Mouse (Mus musculus) heart, postnatal 0 days (tissue): ENCODE results near the gene Rgcc. TPM values are rescaled to one million over a fixed set of nuclear protein-coding genes. Genes with fewer than 3 reads are reported as not detected.

Source experiments
- ATAC-seq: fragments of 200-750 bp; cut with Nextera tagmentation; 2 replicates; pipeline ENCODE4 v1.8.0; 2017; ENCODE audit warnings: low read depth, moderate number of reproducible peaks, moderate library complexity; ENCODE audit not compliant: insufficient read depth
- DNase-seq: peaks from one replicate; pipeline ENCODE4 v3.0.0-alpha.2; 2016; ENCODE audit warnings: low spot score
- H3K27ac ChIP-seq: fragments of 300-500 bp; sonication (generic); 2 replicates; pipeline ENCODE4 v1.5.1; 2014; ENCODE audit warnings: low read depth, mild to moderate bottlenecking
- H3K27me3 ChIP-seq: fragments of 300-500 bp; sonication (generic); 2 replicates; pipeline ENCODE4 v1.6.1; 2014; ENCODE audit warnings: low read length, mixed read lengths; ENCODE audit not compliant: control insufficient read depth, insufficient read depth
- H3K36me3 ChIP-seq: fragments of 300-500 bp; sonication (generic); replicated peaks from 2 replicates; pipeline ENCODE4 v1.6.1; 2014; ENCODE audit warnings: low read length, mixed read lengths; ENCODE audit not compliant: control insufficient read depth, insufficient read depth
- H3K4me1 ChIP-seq: fragments of 300-500 bp; sonication (generic); 2 replicates; pipeline ENCODE4 v1.6.1; 2014; ENCODE audit warnings: antibody characterized with exemption; ENCODE audit not compliant: control insufficient read depth, insufficient read depth
- H3K4me2 ChIP-seq: fragments of 300-500 bp; sonication (generic); 2 replicates; pipeline ENCODE4 v1.6.1; 2014; ENCODE audit warnings: low read depth, mild to moderate bottlenecking, low read length, moderate library complexity
- H3K4me3 ChIP-seq: fragments of 300-500 bp; sonication (generic); 2 replicates; pipeline ENCODE4 v1.5.1; 2014; ENCODE audit warnings: low read depth, low read length
- H3K9ac ChIP-seq: fragments of 300-500 bp; sonication (generic); replicated peaks from 2 replicates; pipeline ENCODE4 v1.6.1; 2014; ENCODE audit warnings: low read depth, low read length, mixed read lengths
- H3K9me3 ChIP-seq: fragments of 300-500 bp; sonication (generic); replicated peaks from 2 replicates; pipeline ENCODE4 v1.6.1; 2016; ENCODE audit warnings: low read length; ENCODE audit not compliant: control insufficient read depth
- CTCF ChIP-seq: IDR thresholded peaks from 2 replicates; pipeline ENCODE4 v1.5.1; 2016; ENCODE audit warnings: antibody characterized with exemption, control low read depth, low read depth
- EP300 ChIP-seq: IDR thresholded peaks from 2 replicates; pipeline ENCODE4 v1.6.1; 2016; ENCODE audit warnings: antibody characterized with exemption, low read depth
- whole genome bisulfite sequencing: fragments of 180-500 bp; shearing (Covaris S2); extraction: QIAGEN DNeasy Blood & Tissue Kit; methylation state at CpG from one replicate; pipeline ENCODE4 v1.1.7; 2014; 5-methylcytosine and 5-hydroxymethylcytosine counted together
- polyA plus RNA-seq: library from polyadenylated mRNA; unstranded; fragments of >200 nt; fragmentation: Nextera tagmentation; extraction: Ambion mirVana; gene quantifications from 2 replicates; pipeline ENCODE4 v1.2.1, GENCODE M21; 2015
- total RNA-seq: library from RNA; depleted of rRNA; stranded (reverse); fragments of >200 nt; gene quantifications from 2 replicates; pipeline ENCODE4 v1.2.3, GENCODE M21; 2014; ENCODE audit warnings: low replicate concordance

Rgcc gene
- total and polyA plus RNA-seq, 2 experiments from 2014 or later: 43.4 to 43.6 TPM

GRCm38 (mm10) chr14:79291629-79292028 is 9.8 kb downstream of the Rgcc start:
- H3K4me3 ChIP-seq: no peak overlapping the region
- ATAC-seq (no peak), DNase-seq (no peak)
- 93% methylated on average over 4 of the region's 4 CpGs for WGBS
- peaks cover 6% of the 10 kb centered on the region; the same call in 1 of the 2 replicates for H3K4me1 ChIP-seq
- no peaks in the 10 kb centered on the region for H3K27me3 ChIP-seq
- no peak overlapping the region for H3K27ac ChIP-seq
- no peaks in the 10 kb centered on the region for H3K9me3 ChIP-seq
- no peak overlapping the region for H3K9ac ChIP-seq
- no peak overlapping the region for H3K4me2 ChIP-seq
- H3K36me3 ChIP-seq: no peaks in the 10 kb centered on the region
- TF ChIP-seq EP300: no peak
- no peak for TF ChIP-seq CTCF

GRCm38 (mm10) chr14:79290683-79291425 is 10.6 kb downstream of the Rgcc start:
- Histone ChIP-seq H3K4me1 (peaks cover 6% of the 10 kb centered on the region; the same call in 1 of the 2 replicates), H3K9me3 (no peaks in the 10 kb centered on the region), H3K4me3 (no peak overlapping the region), H3K4me2 (peak overlapping the region; percentile 34; the same call in 1 of the 2 replicates), H3K9ac (no peak overlapping the region), H3K36me3 (no peaks in the 10 kb centered on the region), H3K27ac (no peak overlapping the region), H3K27me3 (no peaks in the 10 kb centered on the region)
- DNase-seq (no peak), ATAC-seq (no peak)
- TF ChIP-seq EP300: no peak
- TF ChIP-seq CTCF: no peak
- 56% methylated on average over 15 of the region's 15 CpGs for WGBS

GRCm38 (mm10) chr14:79289909-79290308 is 11.5 kb downstream of the Rgcc start:
- no peaks in the 10 kb centered on the region for H3K9me3 ChIP-seq
- DNase-seq (no peak), ATAC-seq (no peak)
- 22% methylated on average over 9 of the region's 9 CpGs for WGBS
- TF ChIP-seq CTCF (no peak), EP300 (no peak)
- no peaks in the 10 kb centered on the region for H3K36me3 ChIP-seq
- no peak overlapping the region for H3K9ac ChIP-seq
- H3K4me2 ChIP-seq: peak overlapping the region; percentile 34
- no peaks in the 10 kb centered on the region for H3K27me3 ChIP-seq
- H3K27ac ChIP-seq: no peak overlapping the region
- no peak overlapping the region for H3K4me3 ChIP-seq
- peaks cover 6% of the 10 kb centered on the region; the same call in 1 of the 2 replicates for H3K4me1 ChIP-seq

- no peak overlapping the region for H3K4me2 ChIP-seq
- H3K9me3 ChIP-seq: no peaks in the 10 kb centered on the region; the same call in 1 of the 2 replicates
- 73% methylated on average over 3 of the region's 3 CpGs for WGBS
- H3K4me3 ChIP-seq: no peak overlapping the region
- peaks cover 6% of the 10 kb centered on the region; the same call in 1 of the 2 replicates for H3K4me1 ChIP-seq
- no peak for TF ChIP-seq EP300
- TF ChIP-seq CTCF: no peak; the same call in 1 of the 2 replicates
- DNase-seq (no peak), ATAC-seq (no peak)
- H3K27me3 ChIP-seq: no peaks in the 10 kb centered on the region
- H3K36me3 ChIP-seq: no peaks in the 10 kb centered on the region
- no peak overlapping the region for H3K9ac ChIP-seq
- no peak overlapping the region for H3K27ac ChIP-seq
Measured at GRCm38 (mm10) chr14:79288280-79288679, 13.2 kb downstream of the Rgcc start.

- no peak overlapping the region for H3K4me3 ChIP-seq
- H3K9me3 ChIP-seq: no peaks in the 10 kb centered on the region; the same call in 1 of the 2 replicates
- no peak overlapping the region for H3K9ac ChIP-seq
- H3K27me3 ChIP-seq: no peaks in the 10 kb centered on the region
- WGBS: 86% methylated on average over 7 of the region's 7 CpGs
- H3K4me1 ChIP-seq: peaks cover 6% of the 10 kb centered on the region; the same call in 1 of the 2 replicates
- DNase-seq (no peak), ATAC-seq (no peak)
- no peak overlapping the region for H3K27ac ChIP-seq
- TF ChIP-seq EP300 (no peak), CTCF (no peak)
- no peaks in the 10 kb centered on the region for H3K36me3 ChIP-seq
- H3K4me2 ChIP-seq: no peak overlapping the region
Measured at GRCm38 (mm10) chr14:79287251-79287863, 14.1 kb downstream of the Rgcc start.
